Mouse (Mus musculus): ENCODE results near the gene Etl4.

DNA sequence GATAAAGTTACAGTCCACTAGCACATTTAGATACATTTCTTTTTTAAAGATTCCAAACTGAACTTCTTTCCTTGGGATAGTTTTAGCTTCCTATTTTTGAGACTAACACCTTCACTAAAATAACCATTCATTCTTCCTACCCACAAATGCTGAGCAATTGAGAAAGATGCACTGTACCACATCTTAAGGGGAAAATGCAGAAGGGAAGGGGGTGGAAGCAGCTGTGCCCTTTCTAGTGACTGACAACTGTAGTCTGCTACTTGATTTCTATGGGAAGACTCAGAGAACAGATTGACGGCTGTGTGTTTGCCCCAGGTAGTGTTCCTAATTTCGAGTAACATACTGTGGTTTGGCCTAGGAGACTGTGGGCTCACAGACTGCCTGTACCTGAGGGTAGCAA lies 372.3 kb downstream of the Etl4 start:
- TF ChIP-seq GATA1 (IDR thresholded peaks at IDR 0.05; ENCODE audit: low read length) (no peak), TAL1 (IDR thresholded peaks at IDR 0.05; ENCODE audit: low read length) (no peak)

Measured in erythroblast, embryonic 14.5 days (primary cell).